Mouse (Mus musculus) myocyte (in vitro differentiated cells): ENCODE measurements around the gene Cldn3.

Experiments used
- CEBPB ChIP-seq: IDR thresholded peaks from 2 replicates; pipeline ENCODE4 v1.6.1; 2011; ENCODE audit warnings: mild to moderate bottlenecking, moderate library complexity; ENCODE audit not compliant: poor library complexity, insufficient read depth, severe bottlenecking
- E2F4 ChIP-seq: IDR thresholded peaks from one replicate; pipeline ENCODE4 v1.6.1; 2011; ENCODE audit warnings: mild to moderate bottlenecking, control low read depth, moderate library complexity; ENCODE audit not compliant: insufficient read depth
- MAX ChIP-seq: IDR thresholded peaks from one replicate; pipeline ENCODE4 v1.6.1; 2011; ENCODE audit warnings: low read depth, mild to moderate bottlenecking, control low read depth
- MYOD1 ChIP-seq, 3 experiments: IDR thresholded peaks; one replicate each; pipeline ENCODE4 v1.6.1; 2011; ENCODE audit warnings: control low read depth in 2 of 3, low read depth in 2 of 3, mild to moderate bottlenecking in 2 of 3, moderate library complexity in 1 of 3; ENCODE audit not compliant: insufficient read length in 2 of 3, control insufficient read depth in 1 of 3
- MYOG ChIP-seq, 3 experiments: IDR thresholded peaks; one replicate each; pipeline ENCODE4 v1.6.1; 2011; ENCODE audit warnings: control low read depth in 2 of 3, low read depth in 2 of 3, mild to moderate bottlenecking in 2 of 3; ENCODE audit not compliant: insufficient read length in 2 of 3, control insufficient read depth in 1 of 3, insufficient read depth in 1 of 3
- POLR2A ChIP-seq: IDR thresholded peaks from one replicate; pipeline ENCODE4 v1.6.1; 2011; ENCODE audit warnings: low read depth, mild to moderate bottlenecking, control low read depth, moderate library complexity; ENCODE audit not compliant: insufficient read length
- POLR2AphosphoS2 ChIP-seq: IDR thresholded peaks from one replicate; pipeline ENCODE4 v1.6.1; 2011; ENCODE audit warnings: low read depth, control low read depth; ENCODE audit not compliant: insufficient read length
- SRF ChIP-seq: IDR thresholded peaks from one replicate; pipeline ENCODE4 v1.6.1; 2011; ENCODE audit warnings: low read depth; ENCODE audit not compliant: control insufficient read depth, insufficient read length
- TCF12 ChIP-seq: IDR thresholded peaks from one replicate; pipeline ENCODE4 v1.6.1; 2011; ENCODE audit warnings: mild to moderate bottlenecking, control low read depth; ENCODE audit not compliant: poor library complexity, insufficient read depth, severe bottlenecking
- TCF3 ChIP-seq: IDR thresholded peaks from one replicate; pipeline ENCODE4 v1.6.1; 2011; ENCODE audit warnings: low read depth, control low read depth; ENCODE audit not compliant: insufficient read length
- USF1 ChIP-seq: IDR thresholded peaks from one replicate; pipeline ENCODE4 v1.6.1; 2011; ENCODE audit warnings: low read depth, mild to moderate bottlenecking, control low read depth, moderate library complexity

GRCm38 (mm10) chr5:134981149-134981548, 4.9 kb upstream of the Cldn3 start:
- TF ChIP-seq SRF (no peak), POLR2A (no peak), MYOD1 (IDR thresholded peaks at IDR 0.05; ENCODE audit: control insufficient read depth in 1 of 3, insufficient read length in 2 of 3, low read depth in 2 of 3) (no peak), USF1 (no peak), E2F4 (no peak), MYOG (IDR thresholded peaks at IDR 0.05; ENCODE audit: control insufficient read depth in 1 of 3, insufficient read depth in 1 of 3, insufficient read length in 2 of 3, low read depth in 2 of 3) (no peak), MAX (no peak), TCF12 (no peak), POLR2AphosphoS2 (no peak), TCF3 (no peak), CEBPB (no peak)
